Mouse (Mus musculus) lung, embryonic 14.5 days (tissue): Measurements from ENCODE around the gene Itm2b. TPM values are rescaled to one million over a fixed set of nuclear protein-coding genes. Genes with fewer than 3 reads are reported as not detected.
A peak's percentile ranks its signal among the peaks of the same experiment; 100 is the strongest.

ENCODE experiments used
- ATAC-seq: fragments of 200-750 bp; cut with Nextera tagmentation; 2 replicates; pipeline ENCODE4 v1.8.0; 2017; ENCODE audit warnings: mild to moderate bottlenecking, moderate TSS enrichment, moderate library complexity; ENCODE audit not compliant: insufficient read depth
- DNase-seq: peaks from one replicate; pipeline ENCODE4 v3.0.0-alpha.2; 2015
- H3K27ac ChIP-seq: fragments of 300-500 bp; sonication (generic); 2 replicates; pipeline ENCODE4 v1.5.1; 2014; ENCODE audit warnings: low read depth, mild to moderate bottlenecking, moderate library complexity
- H3K27me3 ChIP-seq: fragments of 300-500 bp; sonication (generic); 2 replicates; pipeline ENCODE4 v1.6.1; 2014; ENCODE audit warnings: low read length, control low read depth; ENCODE audit not compliant: insufficient read depth
- H3K36me3 ChIP-seq: fragments of 300-500 bp; sonication (generic); 2 replicates; pipeline ENCODE4 v1.6.1; 2014; ENCODE audit warnings: control low read depth; ENCODE audit not compliant: insufficient read depth
- H3K4me1 ChIP-seq: fragments of 300-500 bp; sonication (generic); 2 replicates; pipeline ENCODE4 v1.6.1; 2014; ENCODE audit warnings: antibody characterized with exemption, control low read depth; ENCODE audit not compliant: insufficient read depth
- H3K4me2 ChIP-seq: fragments of 300-500 bp; sonication (generic); 2 replicates; pipeline ENCODE4 v1.6.1; 2014; ENCODE audit warnings: mild to moderate bottlenecking
- H3K4me3 ChIP-seq: fragments of 300-500 bp; sonication (generic); 2 replicates; pipeline ENCODE4 v1.5.1; 2014; ENCODE audit warnings: low read depth, low read length
- H3K9ac ChIP-seq: fragments of 300-500 bp; sonication (generic); 2 replicates; pipeline ENCODE4 v1.6.1; 2014
- H3K9me3 ChIP-seq: fragments of 300-500 bp; sonication (generic); 2 replicates; pipeline ENCODE4 v1.6.1; 2016; ENCODE audit warnings: low read depth, low read length, control low read depth
- CTCF ChIP-seq: IDR thresholded peaks from 2 replicates; pipeline ENCODE4 v1.5.1; 2016; ENCODE audit warnings: antibody characterized with exemption, low read depth
- WGBS: fragments of 180-500 bp; shearing (Covaris S2); extraction: QIAGEN DNeasy Blood & Tissue Kit; methylation state at CpG from one replicate; pipeline ENCODE4 v1.1.7; 2014; 5-methylcytosine and 5-hydroxymethylcytosine counted together
- polyA plus RNA-seq: library from polyadenylated mRNA; unstranded; fragments of >200 nt; fragmentation: Nextera tagmentation; extraction: Ambion mirVana; gene quantifications from 2 replicates; pipeline ENCODE4 v1.2.1, GENCODE M21; 2014

Itm2b gene
- polyA plus RNA-seq, 1 experiment from 2014 or later, result 630 TPM

DNA sequence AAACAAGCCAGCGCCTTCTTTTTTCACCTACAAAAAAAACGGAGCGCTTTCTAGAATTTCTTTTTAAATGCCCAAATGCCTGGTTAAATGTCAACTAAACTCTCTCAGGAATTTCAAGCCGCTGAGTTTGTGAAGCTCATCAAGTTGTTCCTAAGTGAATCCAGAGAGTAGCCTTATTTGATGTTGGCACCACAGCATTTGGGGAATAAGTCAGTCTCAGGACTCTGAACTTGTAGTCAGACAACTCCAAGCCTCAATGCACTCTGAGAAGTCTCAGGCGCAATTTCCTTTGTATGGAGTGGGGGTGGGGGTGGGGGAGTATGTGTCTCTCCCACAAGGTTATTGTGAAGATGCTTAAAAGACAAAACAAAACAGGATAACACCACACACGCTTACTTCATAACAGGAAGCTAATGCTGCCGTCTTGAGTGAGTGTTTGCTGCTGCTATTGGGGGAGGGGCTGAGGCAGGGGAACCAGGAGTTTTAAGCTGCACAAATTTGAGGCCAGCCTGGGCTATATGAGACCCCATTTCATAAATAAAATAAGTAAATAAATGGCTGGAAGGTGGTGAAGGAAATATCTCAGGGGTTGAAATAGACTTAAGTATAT is 35.9 kb downstream of the Itm2b start:
- 55% methylated on average over 7 of the region's 7 CpGs for whole genome bisulfite sequencing
- Histone ChIP-seq H3K36me3 (no peaks in the 10 kb centered on the region), H3K27me3 (no peaks in the 10 kb centered on the region), H3K4me1 (no peaks in the 10 kb centered on the region), H3K4me2 (no peak overlapping the region), H3K27ac (no peak overlapping the region), H3K4me3 (no peak overlapping the region), H3K9ac (no peak overlapping the region), H3K9me3 (no peaks in the 10 kb centered on the region)
- DNase-seq (peak; percentile 25), ATAC-seq (no peak)
- no peak for TF ChIP-seq CTCF

DNA sequence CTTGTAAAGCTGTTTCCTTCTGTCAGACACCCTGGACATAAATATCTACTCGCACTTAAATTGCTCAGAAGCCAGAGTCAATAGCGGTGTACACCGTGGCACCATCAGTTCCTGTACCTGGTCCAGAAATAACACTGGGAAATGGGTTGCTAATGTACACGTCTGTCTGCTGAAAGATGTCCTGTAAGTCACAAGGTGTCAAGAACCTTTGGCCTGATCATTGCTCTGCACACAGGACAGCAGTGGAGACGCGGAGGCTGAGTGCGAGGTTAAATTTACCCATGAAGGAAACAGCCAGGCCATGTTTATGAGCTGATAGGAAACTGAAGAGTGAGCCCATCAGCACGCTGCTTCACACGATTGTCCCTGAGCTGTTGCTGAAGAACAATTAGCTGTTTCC is 37.8 kb downstream of the Itm2b start:
- H3K9me3 ChIP-seq, result no peaks in the 10 kb centered on the region
- H3K4me2 ChIP-seq, result no peak overlapping the region
- ATAC-seq (peak; percentile 80), DNase-seq (peak; percentile 58)
- no peak overlapping the region for H3K4me3 ChIP-seq
- no peak overlapping the region for H3K9ac ChIP-seq
- H3K36me3 ChIP-seq, result no peaks in the 10 kb centered on the region
- H3K27me3 ChIP-seq, result no peaks in the 10 kb centered on the region
- H3K27ac ChIP-seq, result no peak overlapping the region
- 40% methylated on average over 9 of the region's 9 CpGs for WGBS
- no peak for TF ChIP-seq CTCF
- H3K4me1 ChIP-seq, result no peaks in the 10 kb centered on the region

DNA sequence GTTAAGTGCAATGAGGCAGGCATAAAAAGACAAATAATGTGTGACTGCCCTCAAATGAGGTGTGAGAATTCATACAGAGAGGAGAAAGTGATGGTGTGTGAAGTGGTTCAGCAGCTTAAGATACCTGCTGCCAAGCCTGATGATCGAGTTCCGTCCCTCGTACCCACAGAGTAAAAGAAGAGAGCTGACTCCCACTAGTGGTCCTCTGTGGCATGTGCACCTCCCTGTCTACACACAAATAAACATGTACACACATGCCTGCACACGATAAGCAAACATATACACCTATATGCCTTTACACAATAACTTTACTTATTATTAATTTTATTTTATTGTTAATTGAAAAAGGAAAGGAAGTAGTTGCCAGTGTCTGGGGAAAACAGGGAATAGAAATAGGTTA is 39.5 kb downstream of the Itm2b start:
- ATAC-seq (no peak), DNase-seq (no peak)
- H3K4me2 ChIP-seq, result no peak overlapping the region
- H3K4me3 ChIP-seq, result no peak overlapping the region
- no peaks in the 10 kb centered on the region for H3K4me1 ChIP-seq
- H3K9ac ChIP-seq, result no peak overlapping the region
- H3K9me3 ChIP-seq, result no peaks in the 10 kb centered on the region
- peak; percentile 26 for TF ChIP-seq CTCF
- H3K36me3 ChIP-seq, result no peaks in the 10 kb centered on the region
- no peaks in the 10 kb centered on the region for H3K27me3 ChIP-seq
- WGBS, result 86% methylated on average over 4 of the region's 4 CpGs
- no peak overlapping the region for H3K27ac ChIP-seq

DNA sequence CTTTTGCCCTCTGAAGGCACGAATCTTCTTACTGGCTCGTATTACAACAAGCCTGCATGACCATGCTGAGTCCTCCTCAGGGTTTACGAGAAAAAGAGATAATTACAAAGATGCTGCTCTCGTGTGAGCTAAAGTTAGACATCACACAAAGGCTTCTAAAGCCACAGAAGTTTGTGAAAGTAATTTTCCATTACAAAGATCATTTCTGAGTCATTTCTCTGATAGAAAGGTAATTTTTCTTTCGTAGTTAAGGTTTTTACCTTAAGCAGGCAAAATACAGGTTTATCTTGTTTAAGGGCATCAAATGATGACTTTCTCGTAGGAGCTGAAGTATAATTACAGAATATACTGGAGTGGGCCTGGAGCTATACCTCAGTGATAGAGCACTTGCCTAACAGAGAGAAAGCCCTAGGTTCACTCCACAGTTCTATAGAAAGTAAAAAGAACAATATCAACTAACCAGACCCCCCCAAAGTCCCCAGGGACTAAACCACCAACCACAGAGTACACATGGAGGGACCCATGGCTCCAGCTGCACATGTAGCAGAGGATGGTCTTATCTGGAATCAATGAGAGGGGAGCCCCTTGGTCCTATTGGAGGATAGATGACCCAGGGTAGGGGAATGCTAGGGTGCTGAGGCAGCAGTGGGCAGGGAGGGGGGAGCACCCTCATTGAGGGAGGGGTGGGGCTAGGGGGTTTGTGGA is 44.9 kb downstream of the Itm2b start:
- no peak overlapping the region for H3K4me3 ChIP-seq
- no peak overlapping the region for H3K9ac ChIP-seq
- no peaks in the 10 kb centered on the region for H3K4me1 ChIP-seq
- no peak overlapping the region for H3K4me2 ChIP-seq
- no peak overlapping the region for H3K27ac ChIP-seq
- DNase-seq (no peak), ATAC-seq (no peak)
- no peak for TF ChIP-seq CTCF
- H3K36me3 ChIP-seq, result no peaks in the 10 kb centered on the region
- 52% methylated on average over 6 of the region's 6 CpGs for WGBS
- no peaks in the 10 kb centered on the region for H3K9me3 ChIP-seq
- no peaks in the 10 kb centered on the region for H3K27me3 ChIP-seq

- no peak overlapping the region for H3K9ac ChIP-seq
- H3K9me3 ChIP-seq, result no peaks in the 10 kb centered on the region
- no peaks in the 10 kb centered on the region for H3K4me1 ChIP-seq
- no peak overlapping the region for H3K27ac ChIP-seq
- DNase-seq (no peak), ATAC-seq (no peak)
- H3K27me3 ChIP-seq, result no peaks in the 10 kb centered on the region
- H3K4me3 ChIP-seq, result no peak overlapping the region
- no peak for TF ChIP-seq CTCF
- WGBS, result 68% methylated on average over 3 of the region's 3 CpGs
- no peak overlapping the region for H3K4me2 ChIP-seq
- H3K36me3 ChIP-seq, result no peaks in the 10 kb centered on the region
Observed at GRCm38 (mm10) chr14:73339615-73340014, 45.5 kb downstream of the Itm2b start.

GRCm38 (mm10) chr14:73336316-73337080 is 48.6 kb downstream of the Itm2b start:
- Histone ChIP-seq H3K4me1 (no peaks in the 10 kb centered on the region), H3K36me3 (no peaks in the 10 kb centered on the region), H3K27ac (no peak overlapping the region), H3K9ac (no peak overlapping the region), H3K27me3 (no peaks in the 10 kb centered on the region), H3K9me3 (no peaks in the 10 kb centered on the region), H3K4me2 (no peak overlapping the region), H3K4me3 (no peak overlapping the region)
- TF ChIP-seq CTCF, result no peak
- WGBS, result 70% methylated on average over 6 of the region's 6 CpGs
- DNase-seq (no peak), ATAC-seq (no peak)
